Mouse (Mus musculus) stomach, postnatal 0 days (tissue): ENCODE measurements around the gene Evi2b.

Experiments
- CTCF ChIP-seq: IDR thresholded peaks from 2 replicates; pipeline ENCODE4 v1.5.1; 2016; ENCODE audit warnings: antibody characterized with exemption, low read depth, mild to moderate bottlenecking, moderate library complexity
- EP300 ChIP-seq: optimal IDR thresholded peaks from 2 replicates; pipeline ENCODE3; 2016; ENCODE audit warnings: antibody characterized with exemption

DNA sequence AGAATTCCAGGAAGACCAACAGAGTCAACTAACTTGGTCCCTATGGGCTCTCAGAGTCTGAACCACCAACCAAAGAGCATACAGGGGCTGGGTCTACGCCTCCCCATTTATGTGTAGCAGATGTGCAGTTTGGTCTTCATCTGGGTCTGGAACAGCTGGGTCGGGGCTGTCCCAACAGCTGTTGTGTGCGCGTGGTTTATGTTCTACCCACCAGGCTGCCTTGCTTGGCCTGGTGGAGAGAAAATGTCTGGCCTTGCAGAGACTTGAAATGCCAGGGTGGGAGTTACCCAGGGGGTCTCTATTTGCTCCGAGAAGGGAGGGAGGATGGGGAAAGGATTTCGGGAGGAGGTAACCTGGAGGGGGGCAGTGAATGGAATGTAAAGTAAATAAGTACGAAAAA lies 39.9 kb upstream of the Evi2b start:
- no peak for TF ChIP-seq CTCF
- TF ChIP-seq EP300, result no peak
